Mouse (Mus musculus) heart, postnatal 36 days (tissue): ENCODE measurements around the gene March7. TPM values are rescaled to one million over a fixed set of nuclear protein-coding genes. Genes with fewer than 3 reads are reported as not detected.

Experiments
- DNase-seq, 2 experiments: peaks; one replicate each; pipeline ENCODE4 v3.0.0; 2021 to 2022
- intact Hi-C: fragments of 180-260 bp; cut with DNase I; formaldehyde crosslinking; loops from one replicate; pipeline ENCODE4 v1.15.1; 2025
- total RNA-seq, 2 experiments: library from RNA; stranded (reverse); gene quantifications; 2 replicates each; pipeline ENCODE4 v1.2.3; 2021

Gene March7
- total RNA-seq, 2 experiments from 2014 or later = 28.9 to 29.7 TPM

DNA sequence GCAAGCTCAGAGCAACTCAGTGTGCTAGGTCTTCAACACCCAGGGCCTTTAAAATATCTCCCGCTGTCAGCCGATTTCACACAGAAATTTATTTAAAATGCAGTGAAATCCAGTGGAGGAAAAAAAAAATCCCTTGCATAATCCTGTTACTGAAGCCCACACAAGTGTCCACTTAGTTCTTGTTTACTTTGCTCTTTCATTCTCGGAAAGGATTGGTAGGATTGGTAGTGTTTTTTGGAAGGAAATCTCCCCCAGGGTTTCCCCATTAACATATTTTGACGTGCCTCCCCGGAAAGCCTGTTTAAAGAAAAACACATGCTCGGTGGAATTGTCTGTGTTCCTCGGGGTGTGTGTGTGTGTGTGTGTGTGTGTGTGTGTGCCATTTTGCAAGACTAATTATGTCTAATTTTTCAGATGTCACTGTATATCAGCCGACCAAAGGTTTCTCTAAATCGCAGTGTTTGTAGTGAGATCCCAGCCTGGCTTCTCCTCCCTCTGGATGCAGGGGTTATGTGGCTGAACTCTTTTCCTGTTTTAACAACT, 73.6 kb downstream of the March7 start:
- peak in 1 of 2 experiments; percentile 24 for DNase-seq

GRCm38 (mm10) chr2:60283751-60284466, 74.2 kb downstream of the March7 start:
- intact Hi-C loops = loop anchor here (5.0 kb wide), 1 partner anchor 77 kb away; the partner anchor contains the start of genes Baz2b and March7
- DNase-seq = peak; percentile 76 to 81

More for the DNA sequence above, 73.6 kb downstream of the March7 start:
- intact Hi-C loops = loop anchor here (5.0 kb wide), 1 partner anchor 76 kb away; the partner anchor contains the start of genes Baz2b and March7

GRCm38 (mm10) chr2:60284467-60284821, 74.8 kb downstream of the March7 start, which contains the start of gene Cd302:
Gene Cd302, minus strand, starts transcription at chr2:60284488.
- intact Hi-C loops = loop anchor here (5.0 kb wide), 1 partner anchor 77 kb away; the partner anchor contains the start of genes Baz2b and March7

GRCm38 (mm10) chr2:60285107-60285617, 75.5 kb downstream of the March7 start:
- intact Hi-C loops = no loop called here
- DNase-seq = no peak

More at GRCm38 (mm10) chr2:60284467-60284821, 74.8 kb downstream of the March7 start, which contains the start of gene Cd302:
- no peak for DNase-seq

DNA sequence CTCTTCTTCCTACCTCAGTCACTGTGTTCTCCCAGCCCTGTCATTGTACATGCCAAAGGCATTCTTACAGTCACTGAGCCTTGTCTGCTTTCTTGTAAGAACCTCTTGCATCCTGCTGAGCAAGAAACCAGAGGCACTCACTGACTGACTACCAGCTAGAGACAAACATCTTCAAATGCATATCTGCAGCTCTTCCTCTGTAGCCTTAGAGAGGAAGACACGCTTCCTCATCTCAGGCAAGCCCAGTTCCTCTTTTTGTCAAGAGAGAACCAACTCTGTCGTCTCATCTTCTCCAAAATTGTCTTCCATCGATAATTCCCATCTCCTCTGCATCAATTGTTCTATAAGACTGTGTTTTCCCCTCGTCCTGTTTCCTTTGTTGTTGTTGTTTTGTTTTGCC, 78.9 kb downstream of the March7 start:
- no peak for DNase-seq
- intact Hi-C loops = no loop called here

DNA sequence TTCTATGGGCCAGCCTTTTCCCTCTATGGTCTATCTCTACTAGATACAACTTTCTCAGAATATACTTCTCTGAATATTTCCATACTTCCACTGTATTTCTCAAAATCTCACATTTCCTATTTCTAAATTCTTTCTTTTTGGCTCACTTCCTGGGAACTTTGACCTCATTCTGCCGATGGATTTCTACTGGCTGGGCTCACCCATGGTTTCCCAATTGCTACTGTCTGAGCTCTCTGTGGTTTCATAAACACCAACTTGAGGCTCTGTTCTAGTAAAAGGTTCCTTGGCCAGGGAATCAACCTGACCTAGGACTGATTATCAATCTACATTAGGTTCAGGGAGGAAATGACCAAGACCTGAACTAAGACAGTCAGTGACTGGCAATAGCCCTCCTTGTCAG, 79.8 kb downstream of the March7 start:
- DNase-seq = no peak
- intact Hi-C loops = no loop called here

- intact Hi-C loops = no loop called here
- no peak for DNase-seq
These were observed 81.7 kb downstream of the March7 start for GRCm38 (mm10) chr2:60291381-60291780.

DNA sequence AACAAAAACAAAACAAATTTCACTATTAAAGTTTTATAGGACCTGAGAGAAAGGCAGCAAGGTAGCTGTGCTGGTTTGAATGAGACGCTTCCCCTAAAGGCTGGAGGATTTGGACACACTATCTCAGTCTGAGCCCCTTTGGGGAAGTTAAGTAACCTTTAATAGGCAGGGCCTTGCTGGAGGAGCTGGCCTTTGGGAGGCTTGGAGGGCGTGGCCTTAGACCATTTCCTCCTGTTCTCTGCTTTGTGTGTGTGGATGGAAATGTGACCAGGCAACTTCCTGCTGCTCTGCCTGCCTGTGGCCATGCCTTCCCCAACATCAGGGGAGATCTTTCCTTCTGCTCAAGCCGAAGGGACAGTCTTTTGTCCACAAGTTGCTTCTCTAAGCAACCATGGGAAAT, 88.6 kb downstream of the March7 start:
- DNase-seq = no peak
- intact Hi-C loops = no loop called here

GRCm38 (mm10) chr2:60299323-60299722, 89.6 kb downstream of the March7 start:
- DNase-seq = no peak

More at GRCm38 (mm10) chr2:60299323-60299722, 89.6 kb downstream of the March7 start:
- intact Hi-C loops = no loop called here

Other genes starting within 250 kb of the March7 start
- 10 to 100 TPM; 36.7 to 47.2 TPM for gene Baz2b, start within 50 bp of the March7 start, total RNA-seq
- 10 to 100 TPM in 1 of 2 experiments, 1 to 10 TPM in 1; 9.7 to 11.4 TPM for gene Cd302, start 74.6 kb downstream of the March7 start, total RNA-seq
- under 1 TPM; 0.54 to 0.69 TPM for gene Ly75, start 173.4 kb downstream of the March7 start, total RNA-seq